Mouse (Mus musculus) v-Abl transformed pro-B cells (cell line): ENCODE measurements around the gene Daxx.

Source experiments
- in situ Hi-C, 2 experiments: fragments of 400-800 bp; cut with MboI; formaldehyde crosslinking; loops; one replicate each; pipeline ENCODE4 v1.15.1; 2025; ENCODE audit not compliant: unreplicated experiment in 2 of 2

The Daxx gene

GRCm38 (mm10) chr17:33918293-33919203 is 9.3 kb downstream of the Daxx start:
- in situ Hi-C loops, result no loop called here

- in situ Hi-C loops, result no loop called here
Measured at GRCm38 (mm10) chr17:33919351-33920281, 10.4 kb downstream of the Daxx start.

GRCm38 (mm10) chr17:33920282-33921097 is 11.3 kb downstream of the Daxx start:
- in situ Hi-C loops, result no loop called here

- in situ Hi-C loops, result no loop called here
Measured at GRCm38 (mm10) chr17:33921361-33921760, 12.1 kb downstream of the Daxx start.

- in situ Hi-C loops, result loop anchor here in 1 of 2 experiments (5.0 kb wide), 1 partner anchor 32 kb away; the partner anchor contains the start of gene Kifc1
Measured at GRCm38 (mm10) chr17:33924577-33925283, 15.5 kb downstream of the Daxx start.

- in situ Hi-C loops, result loop anchor here in 1 of 2 experiments (5.0 kb wide), 1 partner anchor 33 kb away; the partner anchor contains the start of gene Kifc1
Measured at GRCm38 (mm10) chr17:33925406-33926116, 16.3 kb downstream of the Daxx start.

GRCm38 (mm10) chr17:33926207-33926932 is 17.2 kb downstream of the Daxx start:
- in situ Hi-C loops, result loop anchor here in 1 of 2 experiments (5.0 kb wide), 1 partner anchor 34 kb away; the partner anchor contains the start of gene Kifc1

- in situ Hi-C loops, result loop anchor here in 1 of 2 experiments (5.0 kb wide), 1 partner anchor 36 kb away; the partner anchor contains the start of gene Kifc1
Measured at GRCm38 (mm10) chr17:33928251-33928947, 19.2 kb downstream of the Daxx start.

GRCm38 (mm10) chr17:33929371-33930279 is 20.4 kb downstream of the Daxx start, which contains the start of gene Rgl2:
Gene Rgl2 (plus strand): TSS chr17:33929543.
- in situ Hi-C loops, result loop anchor here (5.0 kb wide), 1 partner anchor 37 kb away; the partner anchor contains the start of gene Kifc1 (in 2 of the 2)

- in situ Hi-C loops, result loop anchor here in 1 of 2 experiments (5.0 kb wide), 1 partner anchor 38 kb away; the partner anchor contains the start of gene Kifc1
Measured at GRCm38 (mm10) chr17:33930280-33931158, 21.3 kb downstream of the Daxx start.

GRCm38 (mm10) chr17:33931159-33931866 is 22.1 kb downstream of the Daxx start:
- in situ Hi-C loops, result loop anchor here in 1 of 2 experiments (5.0 kb wide), 1 partner anchor 39 kb away; the partner anchor contains the start of gene Kifc1

GRCm38 (mm10) chr17:33931947-33932346 is 22.7 kb downstream of the Daxx start:
- in situ Hi-C loops, result loop anchor here in 1 of 2 experiments (5.0 kb wide), 1 partner anchor 40 kb away; the partner anchor contains the start of gene Kifc1

- in situ Hi-C loops, result loop anchor here in 1 of 2 experiments (5.0 kb wide), 1 partner anchor 40 kb away; the partner anchor contains the start of gene Kifc1
Measured at GRCm38 (mm10) chr17:33932448-33932847, 23.2 kb downstream of the Daxx start.

GRCm38 (mm10) chr17:33932970-33933369 is 23.8 kb downstream of the Daxx start:
- in situ Hi-C loops, result loop anchor here in 1 of 2 experiments (5.0 kb wide), 1 partner anchor 41 kb away; the partner anchor contains the start of gene Kifc1
